Mouse (Mus musculus) stomach, embryonic 16.5 days (tissue): ENCODE measurements around the gene Ptprs. TPM values are rescaled to one million over a fixed set of nuclear protein-coding genes. Genes with fewer than 3 reads are reported as not detected.

ENCODE experiments used
- ATAC-seq: fragments of 200-750 bp; cut with Nextera tagmentation; 2 replicates; pipeline ENCODE4 v1.8.0; 2017; ENCODE audit warnings: moderate number of reproducible peaks, moderate TSS enrichment; ENCODE audit not compliant: insufficient read depth, low FRiP score
- H3K27ac ChIP-seq: fragments of 300-500 bp; sonication (generic); 2 replicates; pipeline ENCODE4 v1.5.1; 2014; ENCODE audit warnings: low read length
- H3K27me3 ChIP-seq: fragments of 300-500 bp; sonication (generic); 2 replicates; pipeline ENCODE4 v1.6.1; 2014; ENCODE audit warnings: low read length, control low read depth, mixed read lengths; ENCODE audit not compliant: control insufficient read depth, insufficient read depth
- H3K36me3 ChIP-seq: fragments of 300-500 bp; sonication (generic); 2 replicates; pipeline ENCODE4 v1.6.1; 2014; ENCODE audit warnings: low read length; ENCODE audit not compliant: control insufficient read depth, insufficient read depth
- H3K4me1 ChIP-seq: fragments of 300-500 bp; sonication (generic); 2 replicates; pipeline ENCODE4 v1.6.1; 2014; ENCODE audit warnings: low read length, control low read depth, mixed read lengths; ENCODE audit not compliant: control insufficient read depth, insufficient read depth
- H3K4me2 ChIP-seq: fragments of 300-500 bp; sonication (generic); 2 replicates; pipeline ENCODE4 v1.6.1; 2014; ENCODE audit warnings: low read depth, low read length, mixed read lengths
- H3K4me3 ChIP-seq: fragments of 300-500 bp; sonication (generic); replicated peaks from 2 replicates; pipeline ENCODE4 v1.5.1; 2014; ENCODE audit warnings: mild to moderate bottlenecking, low read length
- H3K9ac ChIP-seq: fragments of 300-500 bp; sonication (generic); 2 replicates; pipeline ENCODE4 v1.6.1; 2014; ENCODE audit warnings: low read length
- H3K9me3 ChIP-seq: fragments of 300-500 bp; sonication (generic); replicated peaks from 2 replicates; pipeline ENCODE4 v1.6.1; 2016; ENCODE audit warnings: low read length, control low read depth; ENCODE audit not compliant: control insufficient read depth
- WGBS: fragments of 180-500 bp; shearing (Covaris S2); extraction: QIAGEN DNeasy Blood & Tissue Kit; methylation state at CpG from one replicate; pipeline ENCODE4 v1.1.7; 2014; 5-methylcytosine and 5-hydroxymethylcytosine counted together
- polyA plus RNA-seq: library from polyadenylated mRNA; unstranded; fragments of >200 nt; fragmentation: Nextera tagmentation; extraction: Ambion mirVana; gene quantifications from 2 replicates; pipeline ENCODE4 v1.2.1, GENCODE M21; 2015

The Ptprs gene
- polyA plus RNA-seq, 1 experiment from 2014 or later, result 61.9 TPM

DNA sequence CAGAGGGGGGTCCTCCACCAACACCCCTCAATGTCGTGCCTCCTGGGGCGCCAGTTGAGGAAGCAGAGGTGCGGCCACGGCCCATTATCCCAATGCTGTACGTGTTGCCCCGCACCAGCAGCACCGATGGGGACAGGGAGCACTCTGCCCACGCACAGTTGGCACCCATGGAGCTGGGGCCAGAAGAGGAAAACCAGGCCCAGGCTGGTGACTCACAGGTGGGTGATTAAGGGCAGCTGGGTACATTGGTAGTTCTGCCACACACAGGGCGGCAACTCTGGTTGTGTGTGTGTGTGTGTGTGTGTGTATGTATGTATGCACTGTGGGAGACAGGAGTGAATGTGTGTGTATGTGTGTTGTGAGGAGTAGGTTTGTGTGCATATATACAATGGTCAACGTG, 82.4 kb downstream of the Ptprs start:
- Histone ChIP-seq H3K27me3 (no peaks in the 10 kb centered on the region), H3K4me1 (no peaks in the 10 kb centered on the region), H3K36me3 (peaks cover 27% of the 10 kb centered on the region; the same call in 1 of the 2 replicates), H3K4me3 (no peak overlapping the region), H3K9ac (no peak overlapping the region), H3K4me2 (no peak overlapping the region), H3K9me3 (no peaks in the 10 kb centered on the region), H3K27ac (no peak overlapping the region)
- 90% methylated on average over 10 of the region's 10 CpGs for WGBS
- ATAC-seq, result no peak

DNA sequence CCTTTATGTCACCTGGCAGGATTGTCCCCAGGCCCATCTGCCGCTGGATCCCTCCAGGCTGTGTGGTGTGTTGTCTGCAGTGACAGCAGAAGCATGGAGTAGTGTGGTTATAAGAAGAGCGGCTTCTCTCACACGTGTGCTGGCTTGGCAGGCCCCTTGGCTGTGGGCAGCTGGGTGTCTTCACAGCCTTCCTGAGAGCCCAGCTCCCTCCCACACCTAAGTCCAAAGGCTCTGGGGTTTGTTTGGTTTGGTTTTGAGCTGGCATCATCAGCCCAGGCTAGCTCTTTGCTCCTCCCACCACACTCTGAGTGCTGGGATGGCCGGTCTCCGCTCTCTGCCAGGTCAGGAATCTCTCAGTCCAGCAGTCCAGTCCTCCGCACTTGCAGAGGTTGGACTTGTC, 83.0 kb downstream of the Ptprs start:
- no peak overlapping the region for H3K9ac ChIP-seq
- no peak for ATAC-seq
- no peak overlapping the region for H3K27ac ChIP-seq
- no peaks in the 10 kb centered on the region for H3K27me3 ChIP-seq
- peaks cover 25% of the 10 kb centered on the region; the same call in 1 of the 2 replicates for H3K36me3 ChIP-seq
- no peaks in the 10 kb centered on the region for H3K9me3 ChIP-seq
- no peaks in the 10 kb centered on the region for H3K4me1 ChIP-seq
- 98% methylated on average over 6 of the region's 6 CpGs for WGBS
- no peak overlapping the region for H3K4me2 ChIP-seq
- H3K4me3 ChIP-seq, result no peak overlapping the region

DNA sequence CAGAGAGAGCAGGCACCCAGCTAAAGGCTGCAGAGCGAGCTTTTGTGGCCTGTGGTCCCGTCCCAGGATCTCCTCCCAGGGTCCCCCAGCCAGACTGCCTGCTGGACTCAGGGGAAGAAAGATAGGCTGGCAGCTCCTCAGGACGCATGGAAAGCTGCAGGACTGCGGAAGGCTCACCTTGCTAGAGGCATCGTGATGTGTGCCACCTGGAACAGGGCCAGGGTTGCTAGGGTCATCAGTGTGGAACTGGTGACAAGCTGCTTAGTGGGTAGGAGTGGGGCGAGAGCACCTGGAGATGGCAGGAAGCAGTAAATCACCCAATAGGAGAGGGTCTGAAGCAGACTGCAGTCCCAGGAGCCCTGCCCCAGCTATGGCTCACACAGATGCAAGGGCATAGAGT, 88.7 kb downstream of the Ptprs start:
- Histone ChIP-seq H3K36me3 (peaks cover 7% of the 10 kb centered on the region; the same call in 1 of the 2 replicates), H3K27ac (no peak overlapping the region), H3K27me3 (no peaks in the 10 kb centered on the region), H3K9ac (no peak overlapping the region), H3K4me1 (no peaks in the 10 kb centered on the region), H3K4me2 (no peak overlapping the region), H3K9me3 (no peaks in the 10 kb centered on the region), H3K4me3 (no peak overlapping the region)
- 76% methylated on average over 6 of the region's 6 CpGs for WGBS
- ATAC-seq, result no peak

DNA sequence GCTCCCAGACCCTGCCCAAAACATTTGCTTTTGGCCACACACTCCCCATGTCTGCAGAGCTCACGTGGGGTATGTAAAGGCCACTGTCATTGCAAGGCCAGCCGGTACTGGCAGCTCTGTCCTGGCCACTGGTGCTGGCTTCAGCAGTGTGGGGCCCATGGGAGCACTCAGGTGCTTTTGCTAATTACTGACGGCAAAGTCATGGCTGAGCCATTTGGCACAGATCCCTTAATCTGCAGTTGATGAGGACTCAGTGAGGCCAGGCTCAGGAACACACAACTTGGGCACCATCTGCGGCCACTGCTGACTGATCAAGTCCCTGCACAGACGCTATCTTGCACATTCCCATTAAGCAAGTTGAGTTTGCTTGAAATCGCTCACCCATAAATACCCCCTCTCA, 91.4 kb downstream of the Ptprs start:
- no peak overlapping the region for H3K9ac ChIP-seq
- WGBS, result 88% methylated on average over 6 of the region's 6 CpGs
- ATAC-seq, result no peak
- no peak overlapping the region for H3K4me2 ChIP-seq
- no peaks in the 10 kb centered on the region for H3K4me1 ChIP-seq
- peaks cover 9% of the 10 kb centered on the region; the same call in 1 of the 2 replicates for H3K36me3 ChIP-seq
- H3K4me3 ChIP-seq, result no peak overlapping the region
- H3K27me3 ChIP-seq, result no peaks in the 10 kb centered on the region
- no peaks in the 10 kb centered on the region for H3K9me3 ChIP-seq
- H3K27ac ChIP-seq, result no peak overlapping the region

DNA sequence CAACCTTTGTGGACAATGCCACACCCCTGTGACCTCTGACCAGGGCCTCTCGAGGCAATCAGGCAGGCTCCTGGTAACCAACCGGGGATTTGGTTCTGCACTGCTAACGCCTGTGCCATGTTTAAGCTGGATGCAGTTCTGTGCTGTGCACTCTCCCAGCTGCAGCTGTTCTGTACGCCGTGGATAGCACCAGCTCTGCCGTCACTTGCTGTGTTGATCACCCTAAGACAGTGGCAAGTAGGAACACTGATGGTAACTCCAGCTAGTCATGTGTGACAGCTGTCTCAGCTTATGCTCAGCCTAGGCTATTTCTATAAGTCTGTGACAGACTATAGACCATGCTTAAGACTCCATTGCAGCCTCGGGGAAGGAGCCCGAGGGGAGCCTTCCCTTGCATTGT, 93.3 kb downstream of the Ptprs start:
- H3K9ac ChIP-seq, result no peak overlapping the region
- no peak overlapping the region for H3K27ac ChIP-seq
- WGBS, result 69% methylated on average over 8 of the region's 8 CpGs
- H3K4me1 ChIP-seq, result no peaks in the 10 kb centered on the region
- H3K36me3 ChIP-seq, result 0 out of 2 replicates have a peak, but pooled peaks cover 2% of the 10 kb centered on the region
- no peaks in the 10 kb centered on the region for H3K27me3 ChIP-seq
- no peak for ATAC-seq
- H3K9me3 ChIP-seq, result no peaks in the 10 kb centered on the region
- H3K4me2 ChIP-seq, result no peak overlapping the region
- H3K4me3 ChIP-seq, result no peak overlapping the region

DNA sequence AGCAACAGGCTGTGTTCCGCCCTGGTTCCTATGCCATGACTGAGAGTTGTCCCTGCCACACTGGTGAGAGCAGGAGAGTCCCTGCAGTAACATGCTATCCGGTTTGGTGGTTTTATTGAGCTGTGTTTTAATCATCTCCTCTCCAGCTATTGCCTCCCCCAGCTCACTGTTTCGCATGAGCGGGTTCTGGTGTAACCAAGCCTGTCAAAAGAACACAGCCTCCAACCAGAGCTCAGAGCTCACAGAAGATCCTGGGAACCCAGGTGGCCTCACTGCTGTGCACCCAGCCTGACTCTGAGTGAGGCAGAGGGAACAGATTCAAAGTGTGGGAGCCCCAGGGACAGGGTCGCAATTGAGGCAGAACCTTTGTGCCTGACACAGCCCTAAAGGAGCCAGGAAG, 95.1 kb downstream of the Ptprs start:
- H3K4me1 ChIP-seq, result no peaks in the 10 kb centered on the region
- ATAC-seq, result no peak
- H3K27ac ChIP-seq, result no peak overlapping the region
- H3K4me2 ChIP-seq, result no peak overlapping the region
- no peaks in the 10 kb centered on the region for H3K9me3 ChIP-seq
- WGBS, result 91% methylated on average over 5 of the region's 5 CpGs
- H3K27me3 ChIP-seq, result no peaks in the 10 kb centered on the region
- no peak overlapping the region for H3K4me3 ChIP-seq
- H3K9ac ChIP-seq, result no peak overlapping the region
- 0 out of 2 replicates have a peak, but pooled peaks cover 6% of the 10 kb centered on the region for H3K36me3 ChIP-seq

DNA sequence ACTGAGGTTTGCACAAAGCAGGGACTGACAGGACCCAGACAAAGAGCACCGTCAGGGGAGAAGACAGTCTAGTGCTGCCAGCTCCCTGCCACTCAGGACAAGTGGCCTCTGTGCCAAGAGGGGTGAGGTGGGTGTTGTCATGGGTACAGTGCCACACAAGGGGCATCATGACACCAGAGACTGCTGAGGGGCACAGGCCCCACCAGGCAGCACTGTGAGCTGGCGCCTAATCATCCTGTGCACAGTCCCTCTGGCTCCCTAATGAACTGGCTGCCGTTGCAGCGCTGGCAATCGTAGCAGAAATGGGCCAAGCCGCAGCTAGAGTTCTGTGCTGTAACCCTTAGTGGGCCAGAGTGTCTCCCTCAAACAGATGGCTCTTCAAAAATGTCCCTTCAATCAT, 96.0 kb downstream of the Ptprs start:
- Histone ChIP-seq H3K9me3 (no peaks in the 10 kb centered on the region), H3K4me2 (no peak overlapping the region), H3K9ac (no peak overlapping the region), H3K27ac (no peak overlapping the region), H3K27me3 (no peaks in the 10 kb centered on the region), H3K4me3 (no peak overlapping the region), H3K36me3 (0 out of 2 replicates have a peak, but pooled peaks cover 13% of the 10 kb centered on the region), H3K4me1 (no peaks in the 10 kb centered on the region)
- WGBS, result 89% methylated on average over 6 of the region's 6 CpGs
- ATAC-seq, result no peak

DNA sequence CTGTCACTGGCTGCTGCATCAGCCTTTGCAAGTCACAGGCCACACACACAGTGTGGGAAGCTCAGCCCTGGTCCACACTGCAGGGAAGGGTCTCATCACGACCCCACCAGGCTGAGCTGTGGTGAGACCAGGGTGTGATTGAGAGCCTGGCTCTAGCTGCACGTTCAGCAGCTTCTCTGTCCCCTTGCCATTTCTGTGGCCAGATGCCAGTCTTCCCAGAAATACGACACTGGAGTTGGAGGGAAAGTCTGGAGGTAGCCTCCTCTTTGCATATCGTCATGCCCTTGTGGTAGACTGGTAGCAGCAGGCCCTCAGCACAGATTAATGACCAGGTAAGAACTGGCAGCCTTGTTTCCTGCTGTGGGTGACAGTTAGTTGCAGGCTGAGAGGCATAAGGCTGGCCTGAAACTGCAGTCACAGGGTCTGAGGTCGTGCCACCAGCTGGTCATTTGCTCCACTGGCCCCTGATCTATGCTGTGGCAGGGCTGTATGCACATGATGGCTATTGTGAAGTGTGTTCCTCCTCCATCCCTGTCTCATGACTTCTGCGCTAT, 96.9 kb downstream of the Ptprs start:
- WGBS, result 80% methylated on average over 6 of the region's 6 CpGs
- no peak overlapping the region for H3K4me2 ChIP-seq
- H3K36me3 ChIP-seq, result 0 out of 2 replicates have a peak, but pooled peaks cover 13% of the 10 kb centered on the region
- no peak overlapping the region for H3K9ac ChIP-seq
- no peaks in the 10 kb centered on the region for H3K9me3 ChIP-seq
- H3K27ac ChIP-seq, result no peak overlapping the region
- no peaks in the 10 kb centered on the region for H3K27me3 ChIP-seq
- H3K4me3 ChIP-seq, result no peak overlapping the region
- no peaks in the 10 kb centered on the region for H3K4me1 ChIP-seq
- ATAC-seq, result no peak

DNA sequence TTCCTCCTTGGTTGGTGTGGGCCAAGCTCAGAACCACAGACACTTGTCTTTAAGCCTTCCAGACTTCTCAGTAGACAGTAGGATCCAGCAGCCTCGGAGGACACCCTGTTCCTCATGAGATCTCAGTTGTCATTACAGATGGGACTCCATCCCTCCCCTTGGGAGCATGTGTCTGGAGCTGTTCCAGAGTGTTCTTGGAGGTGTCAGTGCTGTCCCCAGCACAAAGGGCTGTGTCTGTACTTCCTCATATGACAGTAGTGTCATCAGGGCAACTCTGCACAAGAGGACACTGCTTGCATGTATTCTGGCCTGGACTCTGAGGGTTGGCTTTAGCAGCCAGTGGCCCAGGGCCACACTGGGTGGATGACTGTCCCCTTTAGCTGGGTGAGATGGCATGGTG, 101.4 kb downstream of the Ptprs start:
- Histone ChIP-seq H3K36me3 (0 out of 2 replicates have a peak, but pooled peaks cover 13% of the 10 kb centered on the region), H3K4me1 (no peaks in the 10 kb centered on the region), H3K27ac (no peak overlapping the region), H3K4me3 (no peak overlapping the region), H3K4me2 (no peak overlapping the region), H3K27me3 (no peaks in the 10 kb centered on the region), H3K9ac (no peak overlapping the region), H3K9me3 (no peaks in the 10 kb centered on the region)
- WGBS, result 70% methylated on average over 1 of the region's 1 CpGs
- no peak for ATAC-seq
